In the genomic region with DNA sequence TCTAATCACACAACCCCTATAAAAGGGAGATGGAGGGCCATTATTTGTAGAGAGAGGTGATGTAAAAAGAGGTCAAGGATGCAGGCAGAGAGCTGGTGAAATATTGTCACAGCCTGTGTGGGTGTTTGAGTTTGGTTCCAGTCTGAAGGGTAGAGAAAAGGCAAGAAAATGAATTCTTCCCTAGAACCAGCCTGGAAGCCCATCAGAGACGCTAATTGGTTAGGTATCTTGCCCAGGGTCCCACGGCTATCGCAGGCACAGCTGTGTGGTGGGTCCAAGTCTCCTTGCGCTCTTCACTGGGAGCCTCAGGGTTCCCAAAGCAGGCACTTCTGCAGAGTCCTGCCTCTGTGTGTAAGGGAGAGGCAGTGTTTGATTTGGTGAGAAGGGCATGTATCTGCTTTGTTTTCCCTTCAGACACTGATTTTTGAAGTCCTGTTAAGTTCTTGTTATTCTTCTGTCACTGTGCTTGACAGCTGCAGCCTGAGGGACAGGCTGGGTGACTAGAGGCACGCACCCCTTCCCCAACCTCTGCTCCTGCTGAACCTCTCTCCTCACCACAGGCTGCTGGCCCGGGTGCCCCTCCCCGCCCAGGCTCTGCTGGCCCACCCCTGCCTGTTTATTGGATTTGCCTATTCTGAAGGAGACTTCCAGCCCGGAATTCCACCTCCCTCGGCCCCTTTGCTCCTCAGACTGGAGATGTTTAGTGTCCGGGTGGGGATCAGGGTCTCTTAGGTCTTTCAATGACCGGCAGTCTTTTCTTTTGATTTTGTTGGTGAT, we compare ENCODE assay signal across 14 mouse cellular contexts. TPM values are rescaled to one million over a fixed set of nuclear protein-coding genes. Genes with fewer than 3 reads are reported as not detected.
DNase-seq lines count a peak whose midpoint lies in the region; ATAC-seq and TF ChIP-seq lines count a peak whose summit lies in the region.
"Had no signal": no experiment of that assay in that cellular context is flagged by ENCODE, and none has a peak within 500 bp of the region (broad histone marks: within the 10 kb centered on the region; RNA-seq: fewer than 3 reads in every experiment).

No protein-coding gene starts in this region.

- no peaks in the 10 kb centered on the region for H3K36me3 ChIP-seq in forebrain, embryonic 13.5 days (ENCODE audit: poor library complexity, severe bottlenecking)
- no peaks in the 10 kb centered on the region for H3K36me3 ChIP-seq in forebrain, embryonic 15.5 days
- H3K36me3 ChIP-seq in kidney, postnatal 0 days (ENCODE audit: insufficient read depth, low read length), result no peaks in the 10 kb centered on the region
- no peaks in the 10 kb centered on the region for H3K36me3 ChIP-seq in kidney, embryonic 16.5 days (ENCODE audit: insufficient read depth, low read length)
- no peaks in the 10 kb centered on the region for H3K36me3 ChIP-seq in hindbrain, embryonic 13.5 days
- no peaks in the 10 kb centered on the region for H3K36me3 ChIP-seq in midbrain, postnatal 0 days (ENCODE audit: insufficient read depth, low read length)
- H3K36me3 ChIP-seq: lung, embryonic 15.5 days had no signal

- WGBS in forebrain, embryonic 13.5 days, result 18% methylated on average over 11 of the region's 11 CpGs
- 13% methylated on average over 11 of the region's 11 CpGs for WGBS in forebrain, embryonic 15.5 days
- WGBS in kidney, postnatal 0 days, result 18% methylated on average over 11 of the region's 11 CpGs
- WGBS in kidney, embryonic 16.5 days, result 18% methylated on average over 11 of the region's 11 CpGs
- WGBS in hindbrain, embryonic 13.5 days, result 12% methylated on average over 11 of the region's 11 CpGs
- 20% methylated on average over 11 of the region's 11 CpGs for WGBS in midbrain, postnatal 0 days

- H3K27ac ChIP-seq in forebrain, embryonic 13.5 days, result no peak overlapping the region
- no peak overlapping the region for H3K27ac ChIP-seq in forebrain, embryonic 15.5 days (replicated peaks)
- peak overlapping the region; percentile 28; the same call in 1 of the 2 replicates for H3K27ac ChIP-seq in kidney, postnatal 0 days
- no peak overlapping the region for H3K27ac ChIP-seq in kidney, embryonic 16.5 days (ENCODE audit: low read length)
- H3K27ac ChIP-seq in hindbrain, embryonic 13.5 days, result no peak overlapping the region
- no peak overlapping the region for H3K27ac ChIP-seq in midbrain, postnatal 0 days (ENCODE audit: low read depth, low read length)
- H3K27ac ChIP-seq: lung, embryonic 15.5 days had no signal

- peak; percentile 46; the same call in 1 of the 2 replicates for ATAC-seq in forebrain, embryonic 13.5 days
- ATAC-seq in forebrain, embryonic 15.5 days (replicated peaks), result no peak
- ATAC-seq in kidney, postnatal 0 days (replicated peaks; ENCODE audit: low FRiP score, low read depth), result no peak
- ATAC-seq in kidney, embryonic 16.5 days (ENCODE audit: low FRiP score, low TSS enrichment), result no peak
- no peak for ATAC-seq in hindbrain, embryonic 13.5 days (ENCODE audit: low FRiP score)
- ATAC-seq in midbrain, postnatal 0 days (ENCODE audit: low FRiP score), result 0 out of 2 replicates have a peak, but pooled peaks have one; percentile 13

- no peak for DNase-seq in kidney, postnatal 0 days (ENCODE audit: low spot score)
- DNase-seq in midbrain, postnatal 0 days (ENCODE audit: low spot score), result no peak
- DNase-seq in adrenal gland, postnatal 36 days, result no peak
- no peak for DNase-seq in lung, postnatal 36 days
- DNase-seq: adrenal gland, postnatal 14 days; cerebellum, adult 11 months; gastrocnemius, postnatal 36 days; kidney, postnatal 36 days had no signal

- H3K4me1 ChIP-seq in forebrain, embryonic 13.5 days, result peaks cover 48% of the 10 kb centered on the region
- peaks cover 25% of the 10 kb centered on the region for H3K4me1 ChIP-seq in forebrain, embryonic 15.5 days
- H3K4me1 ChIP-seq in kidney, postnatal 0 days (replicated peaks; ENCODE audit: insufficient read depth, low read length), result no peaks in the 10 kb centered on the region
- H3K4me1 ChIP-seq in kidney, embryonic 16.5 days (ENCODE audit: insufficient read depth, low read length), result peaks cover 13% of the 10 kb centered on the region
- peaks cover 48% of the 10 kb centered on the region for H3K4me1 ChIP-seq in hindbrain, embryonic 13.5 days (replicated peaks)
- no peaks in the 10 kb centered on the region for H3K4me1 ChIP-seq in midbrain, postnatal 0 days (ENCODE audit: insufficient read depth, low read length)

- no peak overlapping the region for H3K4me3 ChIP-seq in forebrain, embryonic 13.5 days
- no peak overlapping the region for H3K4me3 ChIP-seq in forebrain, embryonic 15.5 days
- H3K4me3 ChIP-seq in kidney, postnatal 0 days (replicated peaks; ENCODE audit: low read depth, low read length), result no peak overlapping the region
- no peak overlapping the region for H3K4me3 ChIP-seq in kidney, embryonic 16.5 days (ENCODE audit: low read length)
- H3K4me3 ChIP-seq in hindbrain, embryonic 13.5 days, result no peak overlapping the region
- H3K4me3 ChIP-seq in midbrain, postnatal 0 days (ENCODE audit: low read depth, low read length), result no peak overlapping the region
- H3K4me3 ChIP-seq: lung, embryonic 15.5 days had no signal

- no peak for TF ChIP-seq CTCF in kidney, postnatal 0 days (IDR thresholded peaks at IDR 0.05; ENCODE audit: low read depth)
- TF ChIP-seq CTCF in midbrain, postnatal 0 days (IDR thresholded peaks at IDR 0.05), result no peak

- H3K4me2 ChIP-seq in forebrain, embryonic 13.5 days, result peak overlapping the region; percentile 15; the same call in 1 of the 2 replicates
- H3K4me2 ChIP-seq in forebrain, embryonic 15.5 days (replicated peaks), result no peak overlapping the region
- 0 out of 2 replicates have a peak overlapping the region, but pooled peaks have one; percentile 7 for H3K4me2 ChIP-seq in kidney, postnatal 0 days (ENCODE audit: low read length)
- no peak overlapping the region for H3K4me2 ChIP-seq in kidney, embryonic 16.5 days (replicated peaks; ENCODE audit: low read depth, low read length)
- no peak overlapping the region; the same call in 1 of the 2 replicates for H3K4me2 ChIP-seq in hindbrain, embryonic 13.5 days
- H3K4me2 ChIP-seq in midbrain, postnatal 0 days (ENCODE audit: low read depth, low read length, poor library complexity, severe bottlenecking), result no peak overlapping the region
- H3K4me2 ChIP-seq: lung, embryonic 15.5 days had no signal

- no peaks in the 10 kb centered on the region for H3K9me3 ChIP-seq in forebrain, embryonic 13.5 days (replicated peaks)
- H3K9me3 ChIP-seq in forebrain, embryonic 15.5 days, result no peaks in the 10 kb centered on the region
- no peaks in the 10 kb centered on the region for H3K9me3 ChIP-seq in kidney, postnatal 0 days (replicated peaks; ENCODE audit: low read length)
- no peaks in the 10 kb centered on the region for H3K9me3 ChIP-seq in kidney, embryonic 16.5 days (ENCODE audit: low read length)
- H3K9me3 ChIP-seq in hindbrain, embryonic 13.5 days, result no peaks in the 10 kb centered on the region
- no peaks in the 10 kb centered on the region for H3K9me3 ChIP-seq in midbrain, postnatal 0 days (ENCODE audit: low read length)
- H3K9me3 ChIP-seq: lung, embryonic 15.5 days had no signal

- H3K9ac ChIP-seq in forebrain, embryonic 13.5 days, result no peak overlapping the region
- no peak overlapping the region for H3K9ac ChIP-seq in forebrain, embryonic 15.5 days (replicated peaks)
- no peak overlapping the region for H3K9ac ChIP-seq in kidney, postnatal 0 days (ENCODE audit: low read depth, low read length)
- H3K9ac ChIP-seq in kidney, embryonic 16.5 days (replicated peaks; ENCODE audit: low read length), result no peak overlapping the region
- H3K9ac ChIP-seq in hindbrain, embryonic 13.5 days, result peak overlapping the region; percentile 3
- no peak overlapping the region for H3K9ac ChIP-seq in midbrain, postnatal 0 days (replicated peaks; ENCODE audit: low read length, poor library complexity, severe bottlenecking)
- H3K9ac ChIP-seq: lung, embryonic 15.5 days had no signal

- H3K27me3 ChIP-seq in forebrain, embryonic 13.5 days, result peaks cover 49% of the 10 kb centered on the region
- H3K27me3 ChIP-seq in forebrain, embryonic 15.5 days, result peaks cover 4% of the 10 kb centered on the region; the same call in 1 of the 2 replicates
- no peaks in the 10 kb centered on the region; the same call in 1 of the 2 replicates for H3K27me3 ChIP-seq in kidney, postnatal 0 days (ENCODE audit: insufficient read depth, low read length)
- H3K27me3 ChIP-seq in kidney, embryonic 16.5 days (ENCODE audit: insufficient read depth, low read length), result peaks cover 8% of the 10 kb centered on the region
- peaks cover 27% of the 10 kb centered on the region for H3K27me3 ChIP-seq in hindbrain, embryonic 13.5 days
- H3K27me3 ChIP-seq in midbrain, postnatal 0 days (ENCODE audit: insufficient read depth, low read length), result peaks cover 3% of the 10 kb centered on the region; the same call in 1 of the 2 replicates

RNA-seq across cellular contexts. Expression of gene Plce1, which starts 5.1 kb away (rescaled TPM):
- polyA plus RNA-seq in forebrain, embryonic 13.5 days (2015; fragmentation: Nextera tagmentation; extraction: Ambion mirVana), result 5.4 and 5.6 TPM in 2 replicates
- 4.4 and 5.4 TPM in 2 replicates for polyA plus RNA-seq in forebrain, embryonic 15.5 days (2015; fragmentation: Nextera tagmentation; extraction: Ambion mirVana)
- polyA plus RNA-seq in kidney, postnatal 0 days (2015; fragmentation: Nextera tagmentation; extraction: Ambion mirVana), result 2.5 and 3.9 TPM in 2 replicates
- 3.0 and 3.2 TPM in 2 replicates for polyA plus RNA-seq in kidney, embryonic 16.5 days (2015; fragmentation: Nextera tagmentation; extraction: Ambion mirVana)
- polyA plus RNA-seq in hindbrain, embryonic 13.5 days (2015; fragmentation: Nextera tagmentation; extraction: Ambion mirVana), result 3.8 and 4.8 TPM in 2 replicates
- total RNA-seq in midbrain, postnatal 0 days (2014; rRNA removed), result 11.8 and 19.5 TPM in 2 replicates
- polyA plus RNA-seq in midbrain, postnatal 0 days (2015; fragmentation: Nextera tagmentation; extraction: Ambion mirVana), result 3.0 and 3.3 TPM in 2 replicates
- 1 to 10 TPM; 6.5 to 8.9 TPM for total RNA-seq in adrenal gland, postnatal 36 days (2021)
- total RNA-seq: common myeloid progenitor, adult 5-6 weeks had no signal

Comparison
In these comparisons a context has a peak if more than half of its experiments do, and no peak if none do; other contexts are left out.
1. ATAC-seq: peak in forebrain, embryonic 13.5 days (single experiment) and midbrain, postnatal 0 days (single experiment); none in forebrain, embryonic 15.5 days (single experiment), kidney, postnatal 0 days (single experiment), kidney, embryonic 16.5 days (single experiment) and hindbrain, embryonic 13.5 days (single experiment).
2. H3K4me2 ChIP-seq: peak in forebrain, embryonic 13.5 days (single experiment) and kidney, postnatal 0 days (single experiment); none in forebrain, embryonic 15.5 days (single experiment), kidney, embryonic 16.5 days (single experiment), hindbrain, embryonic 13.5 days (single experiment) and midbrain, postnatal 0 days (single experiment).